Mouse (Mus musculus): ENCODE data around the gene Cckbr. TPM values are rescaled to one million over a fixed set of nuclear protein-coding genes. Genes with fewer than 3 reads are reported as not detected.

Gene Cckbr
- 0.08 and 0.24 TPM in 2 replicates for polyA plus RNA-seq (2015; fragmentation: Nextera tagmentation; extraction: Ambion mirVana)

- no peak within 1 kb of the TSS for H3K9ac ChIP-seq
- peak within 1 kb of the TSS; percentile 80 for H3K4me2 ChIP-seq (replicated peaks)
- H3K9me3 ChIP-seq, result no peaks in the 10 kb centered on the region
- WGBS, result 1% methylated on average over 31 of the region's 31 CpGs
- peak within 1 kb of the TSS; percentile 39 for H3K4me3 ChIP-seq (replicated peaks)
- H3K27ac ChIP-seq, result no peak within 1 kb of the TSS
- no peaks in the 10 kb centered on the region for H3K36me3 ChIP-seq
- H3K4me1 ChIP-seq (replicated peaks), result no peaks in the 10 kb centered on the region
- peaks cover 16% of the 10 kb centered on the region for H3K27me3 ChIP-seq (replicated peaks)
- ATAC-seq, result peak; percentile 85
Observed at GRCm38 (mm10) chr7:105425424-105426043, at the start of gene Cckbr. Gene Cckbr (plus strand): TSS chr7:105425731.

DNA sequence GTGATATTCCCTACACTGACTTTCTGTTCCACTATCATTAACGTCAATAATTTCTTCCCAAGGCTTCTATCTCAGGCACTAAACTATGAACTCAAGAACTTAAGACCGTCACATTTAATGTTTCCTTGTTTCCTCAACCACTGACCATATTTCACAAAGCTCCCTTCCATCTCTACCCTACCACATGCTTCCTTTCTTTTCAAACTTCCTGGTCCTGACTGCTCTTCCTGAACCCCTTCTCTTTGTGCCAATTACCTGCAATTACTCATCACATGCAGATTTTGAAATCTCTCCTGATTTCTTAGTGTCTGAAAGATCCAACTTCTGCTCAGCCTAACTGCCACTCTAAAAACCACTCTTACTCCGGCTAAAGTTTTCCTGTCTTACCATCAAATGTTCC is 45.2 kb upstream of the Cckbr start:
- H3K36me3 ChIP-seq, result peaks cover 48% of the 10 kb centered on the region
- WGBS, result 94% methylated on average over 3 of the region's 3 CpGs
- ATAC-seq, result no peak

DNA sequence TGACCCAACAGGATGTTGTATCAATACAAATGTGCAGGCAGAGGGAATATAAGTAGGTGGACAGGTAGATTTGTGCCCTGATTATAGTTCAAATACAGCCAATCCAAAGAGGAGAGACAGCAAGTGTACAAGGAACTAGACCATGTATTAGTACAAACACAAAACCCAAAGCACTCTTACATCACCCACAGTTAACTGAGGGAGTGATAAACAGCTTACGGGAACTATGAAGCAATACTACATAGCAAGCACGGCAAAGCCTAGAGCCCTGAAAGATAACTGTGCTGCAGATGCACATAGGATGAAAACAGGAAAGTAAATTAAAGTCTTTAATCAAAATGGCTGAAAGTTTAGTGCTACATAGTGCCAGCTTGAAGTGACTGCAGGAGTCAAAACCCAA is 37.8 kb upstream of the Cckbr start:
- H3K4me2 ChIP-seq (replicated peaks), result no peak overlapping the region
- H3K27ac ChIP-seq, result no peak overlapping the region
- WGBS, result 95% methylated on average over 2 of the region's 2 CpGs
- H3K9me3 ChIP-seq, result no peaks in the 10 kb centered on the region
- no peak overlapping the region for H3K9ac ChIP-seq
- H3K4me3 ChIP-seq (replicated peaks), result no peak overlapping the region
- no peaks in the 10 kb centered on the region for H3K4me1 ChIP-seq (replicated peaks)
- H3K27me3 ChIP-seq (replicated peaks), result no peaks in the 10 kb centered on the region
- no peak for ATAC-seq
- peaks cover 42% of the 10 kb centered on the region for H3K36me3 ChIP-seq

More for the DNA sequence above, 45.2 kb upstream of the Cckbr start:
- Histone ChIP-seq H3K27ac (no peak overlapping the region), H3K4me2 (replicated peaks) (no peak overlapping the region), H3K4me3 (replicated peaks) (no peak overlapping the region), H3K9me3 (no peaks in the 10 kb centered on the region), H3K4me1 (replicated peaks) (no peaks in the 10 kb centered on the region), H3K27me3 (replicated peaks) (no peaks in the 10 kb centered on the region), H3K9ac (no peak overlapping the region)

GRCm38 (mm10) chr7:105390236-105390635 is 35.3 kb upstream of the Cckbr start:
- Histone ChIP-seq H3K36me3 (peaks cover 25% of the 10 kb centered on the region), H3K27me3 (replicated peaks) (no peaks in the 10 kb centered on the region), H3K27ac (no peak overlapping the region), H3K9ac (no peak overlapping the region), H3K9me3 (no peaks in the 10 kb centered on the region), H3K4me2 (replicated peaks) (no peak overlapping the region), H3K4me1 (replicated peaks) (no peaks in the 10 kb centered on the region), H3K4me3 (replicated peaks) (no peak overlapping the region)
- no peak for ATAC-seq
- 86% methylated on average over 2 of the region's 2 CpGs for WGBS

- ATAC-seq, result no peak
- WGBS, result 74% methylated on average over 1 of the region's 1 CpGs
- Histone ChIP-seq H3K4me2 (replicated peaks) (no peak overlapping the region), H3K9ac (no peak overlapping the region), H3K27ac (no peak overlapping the region), H3K36me3 (peaks cover 1% of the 10 kb centered on the region; the same call in 1 of the 2 replicates), H3K9me3 (no peaks in the 10 kb centered on the region), H3K4me1 (replicated peaks) (no peaks in the 10 kb centered on the region), H3K27me3 (replicated peaks) (no peaks in the 10 kb centered on the region), H3K4me3 (replicated peaks) (no peak overlapping the region)
Observed at GRCm38 (mm10) chr7:105394606-105395005, 30.9 kb upstream of the Cckbr start.

DNA sequence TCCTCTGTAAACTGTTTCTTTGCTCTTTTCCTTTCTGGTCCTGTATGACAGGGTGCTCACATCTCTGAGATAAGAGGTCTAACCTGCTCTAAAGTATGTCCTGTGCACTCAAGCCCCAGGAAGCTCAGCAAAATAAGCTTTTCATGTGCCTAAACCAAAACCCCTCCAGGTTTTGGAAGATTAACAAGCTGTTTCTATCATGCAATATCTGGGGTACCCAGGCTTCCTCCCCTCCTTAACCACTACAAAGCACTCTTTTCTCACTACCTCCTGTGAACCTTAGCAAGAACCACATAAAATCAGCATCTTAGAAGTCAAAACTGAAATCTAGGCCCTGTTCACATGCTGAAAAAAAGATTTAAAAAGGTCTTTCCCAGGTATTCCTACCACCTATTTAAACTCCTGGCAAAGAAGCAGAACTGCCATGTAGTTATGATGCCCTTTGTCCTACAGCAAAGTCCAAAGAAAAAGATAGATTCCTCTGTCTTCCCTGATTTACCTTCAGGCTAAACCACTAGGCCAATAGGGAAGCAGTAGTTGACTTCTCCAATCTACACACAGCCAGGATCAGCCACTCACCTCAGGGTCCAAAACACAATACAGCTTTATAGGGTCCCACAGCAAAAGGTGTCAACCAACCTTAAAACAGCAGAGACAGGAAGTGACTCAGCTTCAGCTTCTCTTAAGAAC is 30.3 kb upstream of the Cckbr start:
- no peak for ATAC-seq
- H3K27me3 ChIP-seq (replicated peaks), result no peaks in the 10 kb centered on the region
- H3K36me3 ChIP-seq, result no peaks in the 10 kb centered on the region
- H3K27ac ChIP-seq, result peak overlapping the region; percentile 73; the same call in 1 of the 2 replicates
- H3K9ac ChIP-seq, result no peak overlapping the region
- no peak overlapping the region for H3K4me3 ChIP-seq (replicated peaks)
- no peaks in the 10 kb centered on the region for H3K9me3 ChIP-seq
- no peaks in the 10 kb centered on the region for H3K4me1 ChIP-seq (replicated peaks)
- H3K4me2 ChIP-seq (replicated peaks), result peak overlapping the region; percentile 26; the same call in 1 of the 2 replicates

DNA sequence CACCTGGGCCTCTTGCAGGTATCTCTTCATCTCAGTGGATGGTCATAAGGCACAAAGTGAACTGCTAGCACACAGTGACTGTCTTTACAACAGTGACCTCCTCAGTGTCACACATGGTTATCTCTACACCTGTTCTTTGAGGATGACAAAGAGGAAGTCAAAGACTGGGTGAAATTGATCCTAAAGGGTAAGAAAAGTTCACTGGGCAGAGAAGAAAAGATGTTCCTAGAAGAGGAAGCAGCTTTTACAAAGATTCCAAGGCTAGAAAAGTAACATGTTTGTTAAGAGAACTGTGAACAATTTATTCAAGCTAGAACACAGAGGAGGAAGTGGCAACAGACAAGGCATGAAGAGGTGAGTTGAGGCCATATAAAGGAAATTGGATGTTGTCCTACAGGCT is 29.4 kb upstream of the Cckbr start:
- peak overlapping the region; percentile 26; the same call in 1 of the 2 replicates for H3K4me2 ChIP-seq (replicated peaks)
- no peaks in the 10 kb centered on the region for H3K27me3 ChIP-seq (replicated peaks)
- H3K27ac ChIP-seq, result peak overlapping the region; percentile 73
- no peak for ATAC-seq
- no peaks in the 10 kb centered on the region for H3K4me1 ChIP-seq (replicated peaks)
- no peaks in the 10 kb centered on the region for H3K9me3 ChIP-seq
- no peaks in the 10 kb centered on the region for H3K36me3 ChIP-seq
- no peak overlapping the region for H3K9ac ChIP-seq
- no peak overlapping the region for H3K4me3 ChIP-seq (replicated peaks)

GRCm38 (mm10) chr7:105399058-105399934 is 26.2 kb upstream of the Cckbr start:
- H3K4me3 ChIP-seq (replicated peaks), result peak overlapping the region; percentile 84
- WGBS, result under 1% methylated on average over 25 of the region's 25 CpGs
- H3K4me2 ChIP-seq (replicated peaks), result peak overlapping the region; percentile 81
- H3K27me3 ChIP-seq (replicated peaks), result no peaks in the 10 kb centered on the region
- H3K4me1 ChIP-seq (replicated peaks), result no peaks in the 10 kb centered on the region
- peak overlapping the region; percentile 85 for H3K9ac ChIP-seq
- peak overlapping the region; percentile 81 for H3K27ac ChIP-seq
- no peak for ATAC-seq
- no peaks in the 10 kb centered on the region for H3K9me3 ChIP-seq
- no peaks in the 10 kb centered on the region for H3K36me3 ChIP-seq

- H3K4me3 ChIP-seq (replicated peaks), result peak within 1 kb of the TSS; percentile 84
- peak; percentile 98 for ATAC-seq
- H3K9ac ChIP-seq, result peak within 1 kb of the TSS; percentile 85
- H3K4me1 ChIP-seq (replicated peaks), result no peaks in the 10 kb centered on the region
- H3K4me2 ChIP-seq (replicated peaks), result peak within 1 kb of the TSS; percentile 81
- H3K27ac ChIP-seq, result peak within 1 kb of the TSS; percentile 81
- H3K36me3 ChIP-seq, result no peaks in the 10 kb centered on the region
- under 1% methylated on average over 55 of the region's 55 CpGs for WGBS
- H3K27me3 ChIP-seq (replicated peaks), result no peaks in the 10 kb centered on the region
- no peaks in the 10 kb centered on the region for H3K9me3 ChIP-seq
Observed at GRCm38 (mm10) chr7:105399935-105400624, 25.5 kb upstream of the Cckbr start, which contains the start of gene Fam160a2. Gene Fam160a2 (minus strand): TSS chr7:105400054.

DNA sequence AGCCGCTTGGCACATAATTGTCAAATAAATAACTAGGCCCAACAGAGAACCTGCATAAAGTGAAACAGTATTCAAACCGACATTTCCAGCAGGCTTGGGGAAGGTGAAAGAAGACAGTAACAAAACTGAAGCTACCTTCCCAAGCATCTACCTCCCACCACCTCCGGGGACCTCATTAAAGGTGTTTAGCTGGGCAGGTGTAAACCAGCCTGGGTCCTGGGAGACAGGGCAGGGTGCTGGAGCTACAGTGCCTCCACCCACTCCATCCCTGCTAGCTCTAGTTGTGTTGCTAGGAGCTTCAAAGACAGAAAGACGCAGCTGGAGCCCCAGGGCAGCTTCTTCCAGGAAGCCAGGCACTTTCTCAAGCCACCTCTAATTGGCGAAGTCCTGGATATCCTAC is 21.3 kb upstream of the Cckbr start, which contains the start of gene Cnga4:
TSS of gene Cnga4 (plus strand) at position 301 of the 400 bp plus-strand sequence.
- 61% methylated on average over 5 of the region's 5 CpGs for WGBS
- no peak within 1 kb of the TSS for H3K4me3 ChIP-seq (replicated peaks)
- H3K4me2 ChIP-seq (replicated peaks), result no peak within 1 kb of the TSS
- no peak within 1 kb of the TSS for H3K27ac ChIP-seq
- H3K36me3 ChIP-seq, result no peaks in the 10 kb centered on the region
- no peaks in the 10 kb centered on the region for H3K27me3 ChIP-seq (replicated peaks)
- no peak for ATAC-seq
- no peak within 1 kb of the TSS for H3K9ac ChIP-seq
- no peaks in the 10 kb centered on the region for H3K9me3 ChIP-seq
- no peaks in the 10 kb centered on the region for H3K4me1 ChIP-seq (replicated peaks)

DNA sequence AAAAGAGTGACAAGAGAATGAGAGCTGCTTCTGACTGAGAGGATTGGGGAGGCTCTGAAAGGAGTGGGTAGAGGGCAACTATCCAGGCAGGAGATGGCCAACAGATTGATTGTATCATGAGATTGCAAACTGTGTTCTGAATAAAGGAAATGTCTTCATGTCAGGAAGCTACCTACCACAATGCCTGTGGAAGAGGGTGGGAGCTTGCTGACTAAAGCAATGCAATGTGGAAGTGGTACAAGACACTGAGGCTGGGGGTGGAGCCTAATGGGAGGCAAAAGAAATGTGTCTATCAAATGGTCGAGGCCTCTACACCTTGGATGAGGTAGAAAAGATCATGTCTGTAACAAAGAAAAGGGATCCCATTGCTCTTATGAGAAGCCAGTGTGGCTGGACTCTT is 19.2 kb upstream of the Cckbr start:
- Histone ChIP-seq H3K4me3 (replicated peaks) (no peak overlapping the region), H3K9me3 (no peaks in the 10 kb centered on the region), H3K27me3 (replicated peaks) (no peaks in the 10 kb centered on the region), H3K9ac (no peak overlapping the region), H3K4me1 (replicated peaks) (no peaks in the 10 kb centered on the region), H3K4me2 (replicated peaks) (no peak overlapping the region), H3K27ac (no peak overlapping the region), H3K36me3 (no peaks in the 10 kb centered on the region)
- ATAC-seq, result no peak
- 69% methylated on average over 1 of the region's 1 CpGs for WGBS
